Mouse (Mus musculus) heart, postnatal 4 days (tissue): ENCODE results near the gene Map3k5. TPM values are rescaled to one million over a fixed set of nuclear protein-coding genes. Genes with fewer than 3 reads are reported as not detected.
A peak's percentile ranks its signal among the peaks of the same experiment; 100 is the strongest.
"Not testable (repeated sequence)": the region's sequence is repeated elsewhere in the genome, so short reads cannot be mapped to it uniquely, and the experiment has no call there.

ENCODE experiments used
- DNase-seq: peaks from one replicate; pipeline ENCODE4 v3.0.0; 2021
- total RNA-seq, 2 experiments: library from RNA; stranded (reverse); gene quantifications; 2 replicates each; pipeline ENCODE4 v1.2.3; 2021

The Map3k5 gene
- 10 to 100 TPM; 27.7 to 28.3 TPM for total RNA-seq

- peak; percentile 53 for DNase-seq
These were observed at the start of gene Map3k5 for GRCm38 (mm10) chr10:19934384-19935294. TSS of gene Map3k5 (plus strand) at chr10:19934472.

GRCm38 (mm10) chr10:19886249-19886648 is 48.0 kb upstream of the Map3k5 start:
- no peak for DNase-seq

GRCm38 (mm10) chr10:19889908-19890307 is 44.4 kb upstream of the Map3k5 start:
- DNase-seq: no peak

GRCm38 (mm10) chr10:19891686-19892085 is 42.6 kb upstream of the Map3k5 start:
- DNase-seq: no peak

GRCm38 (mm10) chr10:19893146-19893545 is 41.1 kb upstream of the Map3k5 start:
- no peak for DNase-seq

GRCm38 (mm10) chr10:19893976-19894375 is 40.3 kb upstream of the Map3k5 start:
- peak; percentile 46 for DNase-seq

- no peak for DNase-seq
These were observed 34.1 kb upstream of the Map3k5 start for GRCm38 (mm10) chr10:19900191-19900590.

- no peak for DNase-seq
These were observed 32.3 kb upstream of the Map3k5 start for GRCm38 (mm10) chr10:19901992-19902391.

- no peak for DNase-seq
These were observed 30.0 kb upstream of the Map3k5 start for GRCm38 (mm10) chr10:19904077-19904820.

- DNase-seq: peak; percentile 94
These were observed 26.9 kb upstream of the Map3k5 start, which contains the start of gene Pex7 for GRCm38 (mm10) chr10:19907246-19907804. TSS of gene Pex7 (minus strand) at chr10:19907689.

GRCm38 (mm10) chr10:19908076-19908475 is 26.2 kb upstream of the Map3k5 start:
- DNase-seq: no peak

- no peak for DNase-seq
These were observed 23.8 kb upstream of the Map3k5 start for GRCm38 (mm10) chr10:19910516-19910915.

GRCm38 (mm10) chr10:19911583-19911982 is 22.7 kb upstream of the Map3k5 start:
- no peak for DNase-seq

GRCm38 (mm10) chr10:19913806-19914205 is 20.5 kb upstream of the Map3k5 start:
- no peak for DNase-seq

GRCm38 (mm10) chr10:19915301-19915700 is 19.0 kb upstream of the Map3k5 start:
- DNase-seq: peak; percentile 53

- DNase-seq: no peak
These were observed 11.9 kb upstream of the Map3k5 start for GRCm38 (mm10) chr10:19922410-19922809.

GRCm38 (mm10) chr10:19924256-19924655 is 10.0 kb upstream of the Map3k5 start:
- DNase-seq: no peak

GRCm38 (mm10) chr10:19926391-19926897 is 7.8 kb upstream of the Map3k5 start:
- DNase-seq: not testable (repeated sequence)

- DNase-seq: no peak
These were observed 6.1 kb upstream of the Map3k5 start for GRCm38 (mm10) chr10:19928205-19928604.

GRCm38 (mm10) chr10:19932986-19933385 is 1.3 kb upstream of the Map3k5 start:
- no peak for DNase-seq

GRCm38 (mm10) chr10:19933511-19934383 is 525 bp upstream of the Map3k5 start:
- DNase-seq: peak; percentile 83

- DNase-seq: no peak
These were observed 987 bp downstream of the Map3k5 start for GRCm38 (mm10) chr10:19935295-19935623.
